Mouse (Mus musculus): ENCODE results near the gene Dcun1d1.

- TF ChIP-seq CTCF (IDR thresholded peaks at IDR 0.05; ENCODE audit: borderline replicate concordance, insufficient read depth, low read length) = no peak
- no peak for TF ChIP-seq POLR2A (IDR thresholded peaks at IDR 0.05; ENCODE audit: low read depth, low read length)
Observed at GRCm38 (mm10) chr3:35940520-35941135, 3.4 kb upstream of the Dcun1d1 start.

Measured in embryonic fibroblast, embryonic 13.5 days (primary cell).